In genomic region chr7:118995671-118996070, GRCm38 (mm10) we compare ENCODE assay signal across 8 mouse cellular contexts. TPM values are rescaled to one million over a fixed set of nuclear protein-coding genes. Genes with fewer than 3 reads are reported as not detected.
DNase-seq lines count a peak whose midpoint lies in the region; ATAC-seq and TF ChIP-seq lines count a peak whose summit lies in the region.

No protein-coding gene starts in this region.

- no peak overlapping the region for H3K27ac ChIP-seq in thymus, adult 2 months (ENCODE audit: control insufficient read depth, insufficient read depth, low read length)
- H3K27ac ChIP-seq in limb, embryonic 15.5 days: no peak overlapping the region
- H3K27ac ChIP-seq in stomach, postnatal 0 days (replicated peaks): no peak overlapping the region

- TF ChIP-seq POLR2A in thymus, adult 2 months (IDR thresholded peaks at IDR 0.05; ENCODE audit: control insufficient read depth, extremely low read depth, insufficient read depth, low read length, poor library complexity): no peak

- H3K4me3 ChIP-seq in thymus, adult 2 months (ENCODE audit: control insufficient read depth, insufficient read depth, low read length): no peak overlapping the region
- peak overlapping the region; percentile 64 for H3K4me3 ChIP-seq in limb, embryonic 15.5 days
- peak overlapping the region; percentile 59; the same call in 1 of the 2 replicates for H3K4me3 ChIP-seq in stomach, postnatal 0 days (ENCODE audit: low read depth, low read length)

- H3K4me2 ChIP-seq in limb, embryonic 15.5 days: peak overlapping the region; percentile 90
- H3K4me2 ChIP-seq in stomach, postnatal 0 days (replicated peaks; ENCODE audit: low read depth): peak overlapping the region; percentile 85

- H3K27me3 ChIP-seq in thymus, adult 2 months (ENCODE audit: control insufficient read depth, insufficient read depth, low read length): peaks cover 11% of the 10 kb centered on the region
- H3K27me3 ChIP-seq in limb, embryonic 15.5 days: peaks cover 10% of the 10 kb centered on the region; the same call in 1 of the 2 replicates
- H3K27me3 ChIP-seq in stomach, postnatal 0 days (ENCODE audit: control insufficient read depth, insufficient read depth, low read length): no peaks in the 10 kb centered on the region

- H3K9me3 ChIP-seq in limb, embryonic 15.5 days: no peaks in the 10 kb centered on the region
- no peaks in the 10 kb centered on the region for H3K9me3 ChIP-seq in stomach, postnatal 0 days (ENCODE audit: control insufficient read depth, low read length)

- peaks cover 17% of the 10 kb centered on the region for H3K4me1 ChIP-seq in thymus, adult 2 months (replicated peaks; ENCODE audit: control insufficient read depth, insufficient read depth, low read length)
- H3K4me1 ChIP-seq in limb, embryonic 15.5 days: peaks cover 43% of the 10 kb centered on the region
- no peaks in the 10 kb centered on the region for H3K4me1 ChIP-seq in stomach, postnatal 0 days (replicated peaks; ENCODE audit: control insufficient read depth, insufficient read depth)

- no peak overlapping the region for H3K9ac ChIP-seq in limb, embryonic 15.5 days
- 0 out of 2 replicates have a peak overlapping the region, but pooled peaks have one; percentile 27 for H3K9ac ChIP-seq in stomach, postnatal 0 days (ENCODE audit: low read length)

- TF ChIP-seq EP300 in stomach, postnatal 0 days (optimal IDR thresholded peaks at IDR 0.05): no peak

- DNase-seq in cerebellum, postnatal 14 days: peak; percentile 34 to 57
- no peak for DNase-seq in cerebellum, adult 8-10 months
- DNase-seq in thymus, adult 2 months: peak; percentile 11
- DNase-seq in thymus, postnatal 25 days: no peak
- no peak for DNase-seq in stomach, postnatal 0 days (ENCODE audit: low spot score)
- DNase-seq in adrenal gland, adult 18-20 months (ENCODE audit: low spot score in 2 of 2): no peak
- no peak for DNase-seq in testis, postnatal 10 days (ENCODE audit: low spot score)

- no peak for ATAC-seq in limb, embryonic 15.5 days (ENCODE audit: insufficient number of reproducible peaks, low FRiP score, low TSS enrichment, low read depth)
- ATAC-seq in stomach, postnatal 0 days (ENCODE audit: low FRiP score, low TSS enrichment): 0 out of 2 replicates have a peak, but pooled peaks have one; percentile 1

- no peak for TF ChIP-seq CTCF in thymus, adult 2 months (IDR thresholded peaks at IDR 0.05; ENCODE audit: borderline replicate concordance, control insufficient read depth, extremely low read depth, insufficient read depth, low read length, poor library complexity)
- TF ChIP-seq CTCF in stomach, postnatal 0 days (IDR thresholded peaks at IDR 0.05; ENCODE audit: low read depth): no peak

- no peaks in the 10 kb centered on the region for H3K36me3 ChIP-seq in thymus, adult 2 months (ENCODE audit: control insufficient read depth, insufficient read depth, low read length)
- H3K36me3 ChIP-seq in limb, embryonic 15.5 days: no peaks in the 10 kb centered on the region
- H3K36me3 ChIP-seq in stomach, postnatal 0 days (ENCODE audit: control insufficient read depth, insufficient read depth, low read length): no peaks in the 10 kb centered on the region

- WGBS in thymus, adult 2 months: 26% methylated on average over 14 of the region's 14 CpGs
- 8% methylated on average over 14 of the region's 14 CpGs for WGBS in limb, embryonic 15.5 days
- WGBS in stomach, postnatal 0 days: 8% methylated on average over 14 of the region's 14 CpGs

RNA-seq across cellular contexts. Expression of gene Gprc5b, which starts 0.7 kb away (rescaled TPM):
- 15.2 and 20.0 TPM in 2 replicates for polyA plus RNA-seq in thymus, adult 2 months (2012; rRNA removed)
- polyA plus RNA-seq in limb, embryonic 15.5 days (2015; fragmentation: Nextera tagmentation; extraction: Ambion mirVana): 7.4 and 7.7 TPM in 2 replicates
- 0.96 and 1.5 TPM in 2 replicates for polyA plus RNA-seq in stomach, postnatal 0 days (2015; fragmentation: Nextera tagmentation; extraction: Ambion mirVana)
- 100 to 1,000 TPM; 143 to 170 TPM for total RNA-seq in adrenal gland, adult 18-20 months (2021)

Comparison
In these comparisons a context has a peak if more than half of its experiments do, and no peak if none do; other contexts are left out.
1. DNase-seq: peak in cerebellum, postnatal 14 days (2 of 2) and thymus, adult 2 months (single experiment); none in cerebellum, adult 8-10 months (single experiment), thymus, postnatal 25 days (single experiment), stomach, postnatal 0 days (single experiment), adrenal gland, adult 18-20 months (0 of 2) and testis, postnatal 10 days (single experiment).